Mouse (Mus musculus) natural killer cell, adult 2 months (primary cell): ENCODE measurements around the gene Ankrd65.
"Not testable (repeated sequence)": the region's sequence is repeated elsewhere in the genome, so short reads cannot be mapped to it uniquely, and the experiment has no call there.

Experiments used
- DNase-seq, 2 experiments: peaks; one replicate each; pipeline ENCODE4 v3.0.0; 2022; ENCODE audit warnings: low spot score in 2 of 2

Ankrd65 gene

DNA sequence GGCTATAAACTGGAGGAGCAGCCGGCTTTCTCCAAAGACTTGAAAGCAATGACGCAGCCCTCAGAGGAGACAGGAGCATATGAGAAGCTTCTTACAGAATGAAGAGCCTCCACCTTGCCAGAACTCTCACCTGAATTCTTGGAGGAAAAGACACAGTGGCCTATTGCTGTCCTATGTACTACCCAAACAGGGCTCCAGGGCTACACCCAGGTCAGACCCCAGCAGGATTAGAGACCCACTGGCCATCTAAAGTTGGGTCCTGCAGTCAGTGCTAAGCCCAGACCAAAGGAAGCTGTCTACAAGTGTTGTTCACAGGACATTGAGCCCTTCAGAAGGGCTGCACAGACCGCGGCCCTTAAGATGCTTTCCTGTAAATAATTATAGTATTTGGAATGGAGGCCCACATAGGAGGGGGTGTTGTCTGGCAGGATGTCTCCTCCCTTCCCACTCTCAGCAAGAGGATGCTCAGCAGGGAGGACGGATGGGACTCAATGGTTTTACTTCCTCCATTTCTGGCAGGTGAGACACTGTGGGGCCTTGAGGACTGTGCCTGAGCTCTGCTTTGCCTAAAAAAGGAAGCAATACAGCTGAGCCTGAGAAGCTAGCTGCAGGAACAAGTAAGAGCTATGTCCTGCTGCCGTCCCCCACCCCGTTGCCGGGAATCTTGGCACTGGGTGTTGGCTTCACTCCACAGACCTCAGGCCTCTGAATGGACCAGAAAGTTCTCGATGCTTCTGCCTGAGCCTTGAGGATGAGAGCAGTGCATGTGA lies 15.1 kb upstream of the Ankrd65 start:
- DNase-seq, result peak in 1 of 2 experiments; percentile 29

DNA sequence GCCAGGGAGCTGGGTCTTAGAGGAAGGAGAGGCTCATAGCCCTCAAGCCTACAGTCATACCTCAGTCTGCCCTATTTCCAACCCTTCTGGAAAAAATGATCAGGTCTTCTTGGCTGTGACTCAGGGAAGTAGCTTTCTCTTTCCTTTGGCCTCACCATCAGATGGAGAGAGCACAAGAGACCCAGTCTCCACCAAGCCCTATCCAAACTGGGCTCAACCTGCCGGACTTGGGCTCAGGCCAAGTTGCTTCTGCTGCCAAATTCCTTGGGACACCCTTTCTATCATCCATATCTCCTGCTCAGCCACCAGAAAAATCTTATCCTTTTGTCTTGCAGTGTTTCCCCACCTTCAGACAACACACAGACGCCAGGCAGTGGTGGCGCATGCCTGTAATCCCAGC lies 14.4 kb upstream of the Ankrd65 start:
- no peak for DNase-seq

GRCm38 (mm10) chr4:155776704-155777335 lies 13.4 kb upstream of the Ankrd65 start:
- no peak for DNase-seq

DNA sequence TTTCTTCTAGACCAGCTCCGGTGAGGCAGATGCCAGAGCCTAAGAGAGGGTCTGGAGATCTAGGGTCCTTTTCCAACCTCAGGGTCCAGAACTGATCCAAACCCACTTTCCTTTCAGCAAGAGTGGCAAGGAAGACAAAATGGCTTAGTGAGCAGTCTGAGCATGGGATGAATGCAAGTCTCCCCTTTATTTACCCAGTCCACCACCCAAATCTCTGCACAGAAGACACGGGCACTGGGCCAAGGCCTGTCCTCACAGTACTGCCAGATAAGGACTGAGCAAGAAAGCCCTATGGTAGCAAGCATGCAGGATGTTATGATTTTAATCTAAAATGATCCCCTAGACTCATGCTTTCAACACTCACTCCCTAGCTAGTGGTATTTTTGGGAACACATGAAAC lies 12.4 kb upstream of the Ankrd65 start:
- DNase-seq, result no peak

GRCm38 (mm10) chr4:155779498-155779897 lies 10.7 kb upstream of the Ankrd65 start:
- DNase-seq, result no peak

- DNase-seq, result no peak
Observed at GRCm38 (mm10) chr4:155780895-155781294, 9.3 kb upstream of the Ankrd65 start.

DNA sequence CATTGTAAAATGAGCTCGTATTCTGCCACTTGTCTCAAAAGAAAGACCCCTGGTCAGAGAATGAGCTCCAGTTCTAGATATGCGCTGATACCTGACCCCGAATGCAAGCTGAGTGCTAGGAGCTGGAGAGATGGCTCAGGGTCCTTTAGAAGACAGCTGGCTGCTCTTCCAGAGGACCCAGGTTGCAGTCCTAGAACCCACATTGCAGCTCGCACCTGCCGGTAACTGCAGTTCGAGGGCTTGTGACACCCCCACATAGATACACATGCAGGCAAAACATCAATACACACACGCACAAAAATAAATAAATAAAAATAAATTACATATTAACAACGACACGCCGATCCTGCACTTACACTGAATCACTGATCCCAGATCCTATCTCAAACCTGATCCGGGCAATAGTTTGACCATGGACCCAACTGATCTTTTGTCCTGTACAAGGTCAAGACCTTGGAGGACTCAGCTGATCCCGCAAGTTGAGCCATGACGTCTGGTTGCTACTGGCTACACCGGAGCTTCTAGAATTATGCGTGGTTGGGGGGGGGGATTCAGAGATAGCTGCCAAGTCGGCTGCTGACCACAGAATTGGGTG lies 6.7 kb upstream of the Ankrd65 start:
- DNase-seq, result no peak

DNA sequence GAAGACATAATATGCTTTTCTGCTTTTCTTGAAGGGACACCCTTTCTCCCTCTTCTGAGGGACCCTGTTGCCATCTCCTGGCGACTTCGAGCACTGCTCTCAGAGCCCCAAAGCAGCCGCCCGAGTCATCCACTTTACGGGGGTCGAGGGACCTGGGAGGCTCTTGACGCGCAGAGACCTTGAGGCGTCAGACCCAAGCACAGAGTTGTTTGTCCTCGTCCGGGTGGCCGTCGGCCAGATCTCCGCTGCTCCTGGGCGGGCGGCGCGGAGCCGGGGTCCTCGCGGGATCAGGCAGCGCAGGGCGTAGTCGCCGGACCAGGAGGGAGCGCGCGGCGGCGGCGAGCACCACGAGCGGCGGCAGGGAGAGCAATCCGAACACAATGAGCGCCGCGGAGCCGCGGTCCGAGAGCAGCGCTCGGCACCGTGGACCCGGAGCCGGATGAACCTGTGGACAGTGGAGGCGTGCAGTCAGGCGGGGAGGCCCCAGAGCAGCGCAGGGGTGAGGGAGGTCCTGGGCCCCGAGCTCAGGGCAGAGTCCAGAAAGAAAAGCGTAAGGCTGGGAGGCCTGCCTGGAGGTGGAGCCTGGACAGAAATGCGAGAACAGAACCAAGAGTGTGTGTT lies 6.0 kb upstream of the Ankrd65 start:
- peak; percentile 40 to 59 for DNase-seq

- no peak for DNase-seq
Observed at GRCm38 (mm10) chr4:155785246-155785645, 5.0 kb upstream of the Ankrd65 start.

DNA sequence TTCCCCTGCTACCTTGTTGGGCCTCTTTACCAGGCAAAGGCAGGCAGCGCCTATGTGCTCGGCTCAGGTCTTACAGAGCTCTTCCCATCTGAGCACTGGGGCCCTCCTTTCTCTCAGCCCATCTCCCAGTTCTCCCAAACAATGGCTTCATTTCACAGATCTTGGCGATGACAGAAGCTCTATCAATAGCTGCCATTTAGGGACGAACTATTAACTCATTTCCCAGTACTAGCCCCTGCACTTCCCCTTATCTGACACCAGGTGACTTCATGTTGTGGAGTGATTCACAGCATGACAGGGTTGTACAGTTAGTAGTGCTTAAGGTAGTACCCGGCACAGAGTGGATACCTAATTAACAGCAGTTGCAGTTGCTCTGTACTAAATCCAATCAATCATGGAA lies 4.4 kb upstream of the Ankrd65 start, which contains the start of gene Tmem88b:
Tmem88b (minus strand) TSS at position 56 of the 400 bp plus-strand sequence.
- no peak for DNase-seq

DNA sequence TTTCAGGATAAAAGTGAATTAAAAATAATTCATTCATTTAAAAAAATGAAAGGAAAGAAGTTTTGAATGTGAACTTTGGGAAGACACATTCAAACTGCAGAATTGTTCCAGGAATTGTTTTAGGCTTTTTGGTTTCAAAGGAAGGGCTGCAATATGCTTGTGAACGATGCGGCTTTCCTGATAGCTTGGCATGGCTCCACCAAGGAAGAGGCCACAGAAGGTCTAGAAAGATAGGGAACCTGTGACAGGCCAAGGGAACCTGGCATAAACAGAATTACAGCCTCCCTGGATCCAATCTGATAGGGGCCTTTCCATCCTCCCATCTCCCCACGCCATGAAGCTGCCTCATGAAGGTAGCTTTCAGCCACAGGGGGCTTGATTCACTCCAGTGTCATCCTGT lies 1.9 kb upstream of the Ankrd65 start:
- DNase-seq, result no peak

DNA sequence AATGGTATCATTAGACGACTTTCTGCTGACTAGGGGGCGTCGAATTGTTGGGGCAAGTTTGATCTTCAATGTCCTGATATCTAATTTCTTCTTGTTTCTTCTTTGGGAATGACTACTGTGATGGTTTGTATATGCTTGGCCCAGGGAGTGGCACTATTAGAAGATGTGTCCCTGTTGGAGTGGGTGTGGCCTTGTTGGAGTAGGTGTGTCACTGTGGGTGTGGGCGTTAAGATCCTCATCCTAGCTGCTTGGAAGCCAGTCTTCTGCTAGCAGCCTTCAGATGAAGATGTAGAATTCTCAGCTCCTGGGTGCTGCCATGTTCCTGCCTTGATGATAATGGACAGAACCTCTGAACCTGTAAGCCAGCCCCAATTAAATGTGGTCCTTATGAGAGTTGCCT lies 1.4 kb upstream of the Ankrd65 start:
- DNase-seq, result not testable (repeated sequence)

DNA sequence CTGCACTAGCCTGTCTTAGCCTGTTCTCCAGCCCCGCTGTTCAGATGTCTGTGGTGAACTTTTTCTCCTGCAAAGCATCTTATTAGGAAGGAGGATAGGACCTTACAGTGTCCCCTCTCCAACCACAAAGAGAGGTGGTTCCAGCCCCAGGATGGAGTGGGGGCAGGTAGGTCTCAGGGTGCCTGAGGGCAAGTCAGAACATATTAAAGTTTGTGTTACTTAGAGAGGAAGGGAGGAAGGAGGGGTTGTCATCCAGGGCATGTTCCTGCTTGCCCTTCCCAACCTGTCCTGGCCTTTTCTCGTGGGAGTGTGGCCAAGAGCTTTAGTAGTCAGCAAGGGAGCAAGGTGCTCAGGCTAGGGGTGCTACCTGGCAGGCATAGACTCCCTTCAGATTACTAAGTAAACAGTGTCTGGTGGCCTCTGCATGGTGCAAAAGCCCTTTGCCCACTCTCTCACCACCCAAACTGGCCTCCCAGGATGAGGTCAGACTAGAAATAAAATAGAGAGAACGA lies 467 bp downstream of the Ankrd65 start:
- DNase-seq, result no peak

- DNase-seq, result no peak
Observed at GRCm38 (mm10) chr4:155791240-155791933, 1.1 kb downstream of the Ankrd65 start.

GRCm38 (mm10) chr4:155793730-155794129 lies 3.5 kb downstream of the Ankrd65 start:
- no peak for DNase-seq

GRCm38 (mm10) chr4:155802075-155802474 lies 11.8 kb downstream of the Ankrd65 start:
- DNase-seq, result no peak

DNA sequence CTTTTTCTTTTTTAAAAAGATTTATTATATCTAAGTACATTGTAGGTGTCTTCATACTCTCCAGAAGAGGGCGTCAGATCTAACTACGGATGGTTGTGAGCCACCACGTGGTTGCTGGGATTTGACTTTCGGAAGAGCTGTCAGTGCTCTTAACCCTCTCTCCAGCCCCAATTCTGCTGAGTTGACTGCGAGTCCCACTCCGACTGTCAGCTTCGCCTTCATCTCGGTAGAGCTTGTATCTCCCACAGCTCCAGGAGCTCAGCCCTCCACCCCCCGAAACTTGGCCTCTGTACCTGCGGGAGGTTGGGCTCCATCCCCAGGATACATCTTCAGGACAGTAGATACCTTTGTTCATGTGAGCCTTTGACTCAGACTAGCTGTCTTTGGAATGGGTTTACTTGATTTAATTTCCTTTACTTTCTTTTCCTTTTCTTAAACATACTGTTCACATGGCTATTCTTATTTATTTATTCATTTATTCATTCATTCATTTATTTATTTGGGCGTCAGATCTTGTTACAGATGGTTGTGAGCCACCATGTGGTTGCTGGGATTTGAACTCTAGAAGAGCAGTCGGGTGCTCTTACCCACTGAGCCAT lies 12.6 kb downstream of the Ankrd65 start, which contains the start of gene Mrpl20:
Mrpl20 (plus strand) TSS at position 138 of the 599 bp plus-strand sequence.
- DNase-seq, result peak in 1 of 2 experiments; percentile 12

- peak; percentile 92 to 95 for DNase-seq
Observed at GRCm38 (mm10) chr4:155803340-155804041, 13.3 kb downstream of the Ankrd65 start.

GRCm38 (mm10) chr4:155807841-155808240 lies 17.6 kb downstream of the Ankrd65 start:
- DNase-seq, result no peak

DNA sequence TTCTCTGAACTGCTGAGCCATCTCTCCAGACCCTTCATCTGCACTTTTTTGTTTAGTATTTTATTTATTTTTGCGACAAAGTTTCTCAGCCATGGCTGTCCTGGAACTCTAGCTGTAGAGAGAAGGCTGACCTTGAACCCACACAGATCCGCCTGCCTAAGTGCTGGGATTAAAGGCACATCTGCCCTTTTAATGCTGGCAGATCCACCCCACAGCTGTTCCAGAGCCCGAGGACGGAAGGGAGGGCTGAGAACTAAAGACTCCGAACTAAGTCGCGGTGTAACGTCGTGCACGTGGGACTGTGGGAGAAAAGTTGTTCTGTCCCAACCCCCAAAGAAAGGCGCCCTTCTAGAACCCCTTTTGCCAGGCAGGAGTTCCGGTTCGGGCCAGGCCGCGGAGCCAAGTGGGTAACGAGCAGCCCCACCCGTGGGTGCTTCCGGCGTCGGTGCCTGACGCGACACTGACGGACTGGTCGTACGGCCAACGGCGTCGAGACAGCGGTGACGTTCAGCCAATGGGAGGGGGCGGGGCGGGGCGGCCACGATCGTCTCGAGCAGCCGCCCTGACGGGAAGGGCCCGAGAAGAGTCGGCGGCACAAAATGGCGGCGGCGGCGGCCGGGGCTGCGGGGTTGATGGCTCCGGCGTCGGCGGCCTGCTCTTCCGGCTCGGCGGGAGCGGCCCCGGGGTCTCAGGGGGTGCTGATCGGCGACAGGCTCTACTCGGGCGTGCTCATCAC lies 21.9 kb downstream of the Ankrd65 start, which contains the start of gene Ccnl2:
Ccnl2 (plus strand) TSS at position 561 of the 736 bp plus-strand sequence.
- DNase-seq, result peak; percentile 92 to 93
